Mouse (Mus musculus) forebrain, embryonic 15.5 days (tissue): ENCODE data around the gene Tmem37. TPM values are rescaled to one million over a fixed set of nuclear protein-coding genes. Genes with fewer than 3 reads are reported as not detected.
A peak's percentile ranks its signal among the peaks of the same experiment; 100 is the strongest.

Source experiments
- ATAC-seq: fragments of 200-750 bp; cut with Nextera tagmentation; replicated peaks from 2 replicates; pipeline ENCODE4 v1.8.0; 2017; ENCODE audit warnings: mild to moderate bottlenecking, moderate TSS enrichment, moderate library complexity
- H3K27ac ChIP-seq: fragments of 300-500 bp; sonication (generic); replicated peaks from 2 replicates; pipeline ENCODE4 v1.5.1; 2015; ENCODE audit warnings: mild to moderate bottlenecking, inconsistent platforms
- H3K27me3 ChIP-seq: fragments of 300-500 bp; sonication (generic); 2 replicates; pipeline ENCODE4 v1.6.1; 2015; ENCODE audit warnings: inconsistent platforms
- H3K36me3 ChIP-seq: fragments of 300-500 bp; sonication (generic); 2 replicates; pipeline ENCODE4 v1.6.1; 2015; ENCODE audit warnings: mild to moderate bottlenecking, inconsistent platforms
- H3K4me1 ChIP-seq: fragments of 300-500 bp; sonication (generic); 2 replicates; pipeline ENCODE4 v1.6.1; 2015; ENCODE audit warnings: inconsistent platforms
- H3K4me2 ChIP-seq: fragments of 300-500 bp; sonication (generic); replicated peaks from 2 replicates; pipeline ENCODE4 v1.6.1; 2015; ENCODE audit warnings: mild to moderate bottlenecking, inconsistent platforms
- H3K4me3 ChIP-seq: fragments of 300-500 bp; sonication (generic); 2 replicates; pipeline ENCODE4 v1.5.1; 2015; ENCODE audit warnings: mild to moderate bottlenecking, inconsistent platforms
- H3K9ac ChIP-seq: fragments of 300-500 bp; sonication (generic); replicated peaks from 2 replicates; pipeline ENCODE4 v1.6.1; 2015; ENCODE audit warnings: mild to moderate bottlenecking, inconsistent platforms
- H3K9me3 ChIP-seq: fragments of 300-500 bp; sonication (generic); 2 replicates; pipeline ENCODE4 v1.6.1; 2016; ENCODE audit warnings: inconsistent platforms
- whole genome bisulfite sequencing: fragments of 180-500 bp; shearing (Covaris S2); methylation state at CpG from one replicate; pipeline ENCODE4 v1.1.7; 2015; ENCODE audit warnings: mixed read lengths; 5-methylcytosine and 5-hydroxymethylcytosine counted together
- polyA plus RNA-seq: library from polyadenylated mRNA; unstranded; fragments of >200 nt; fragmentation: Nextera tagmentation; extraction: Ambion mirVana; gene quantifications from 2 replicates; pipeline ENCODE4 v1.2.1, GENCODE M21; 2015

The Tmem37 gene
- polyA plus RNA-seq, result 4.5 and 5.8 TPM in 2 replicates

DNA sequence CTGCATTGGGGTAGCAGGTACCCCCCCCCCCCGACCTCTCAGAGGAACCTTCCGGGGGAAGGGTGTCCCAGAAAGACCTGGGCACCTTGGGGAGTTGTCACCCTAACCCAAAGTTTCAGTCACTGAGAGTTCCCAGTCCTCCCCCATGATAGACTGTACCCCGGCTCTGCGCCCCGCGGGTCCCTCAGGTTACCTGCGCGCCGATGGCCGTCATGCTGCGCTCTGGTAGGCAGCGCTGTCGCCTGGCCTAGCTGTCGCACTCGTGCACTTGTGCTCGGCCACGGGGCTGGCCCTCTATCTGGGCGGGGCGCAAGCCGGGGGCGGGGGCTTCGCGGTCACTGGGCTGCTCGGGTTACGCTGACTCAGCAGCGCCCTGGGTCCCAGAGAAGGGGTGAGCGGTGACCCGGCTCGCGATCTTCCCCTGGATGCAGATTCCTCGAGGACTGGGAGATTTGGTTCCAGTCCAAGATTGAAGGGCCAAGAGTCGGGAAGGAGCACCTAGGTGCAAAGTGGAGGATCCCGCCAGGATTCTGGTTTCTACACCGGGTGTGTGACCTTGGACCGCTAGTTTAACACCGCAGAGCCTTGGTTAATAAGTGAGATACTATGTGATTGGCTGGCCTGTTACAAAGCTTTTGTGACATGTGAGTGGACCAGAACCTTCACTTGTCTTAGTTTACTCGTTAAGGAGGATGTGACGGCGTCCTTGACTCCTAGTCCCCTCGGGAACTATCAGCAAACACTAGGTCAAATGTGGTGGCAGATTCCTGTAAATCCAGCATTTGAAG is at the start of gene Tmem37:
TSS of gene Tmem37 (minus strand) at position 556 of the 788 bp plus-strand sequence.
- peak within 1 kb of the TSS; percentile 33 for H3K4me3 ChIP-seq
- peak within 1 kb of the TSS; percentile 71 for H3K4me2 ChIP-seq
- no peaks in the 10 kb centered on the region for H3K36me3 ChIP-seq
- H3K9ac ChIP-seq, result peak within 1 kb of the TSS; percentile 34
- peaks cover 18% of the 10 kb centered on the region for H3K4me1 ChIP-seq
- WGBS, result 3% methylated on average over 40 of the region's 40 CpGs
- no peaks in the 10 kb centered on the region for H3K9me3 ChIP-seq
- H3K27me3 ChIP-seq, result peaks cover 14% of the 10 kb centered on the region; the same call in 1 of the 2 replicates
- no peak within 1 kb of the TSS for H3K27ac ChIP-seq
- ATAC-seq, result peak; percentile 62

DNA sequence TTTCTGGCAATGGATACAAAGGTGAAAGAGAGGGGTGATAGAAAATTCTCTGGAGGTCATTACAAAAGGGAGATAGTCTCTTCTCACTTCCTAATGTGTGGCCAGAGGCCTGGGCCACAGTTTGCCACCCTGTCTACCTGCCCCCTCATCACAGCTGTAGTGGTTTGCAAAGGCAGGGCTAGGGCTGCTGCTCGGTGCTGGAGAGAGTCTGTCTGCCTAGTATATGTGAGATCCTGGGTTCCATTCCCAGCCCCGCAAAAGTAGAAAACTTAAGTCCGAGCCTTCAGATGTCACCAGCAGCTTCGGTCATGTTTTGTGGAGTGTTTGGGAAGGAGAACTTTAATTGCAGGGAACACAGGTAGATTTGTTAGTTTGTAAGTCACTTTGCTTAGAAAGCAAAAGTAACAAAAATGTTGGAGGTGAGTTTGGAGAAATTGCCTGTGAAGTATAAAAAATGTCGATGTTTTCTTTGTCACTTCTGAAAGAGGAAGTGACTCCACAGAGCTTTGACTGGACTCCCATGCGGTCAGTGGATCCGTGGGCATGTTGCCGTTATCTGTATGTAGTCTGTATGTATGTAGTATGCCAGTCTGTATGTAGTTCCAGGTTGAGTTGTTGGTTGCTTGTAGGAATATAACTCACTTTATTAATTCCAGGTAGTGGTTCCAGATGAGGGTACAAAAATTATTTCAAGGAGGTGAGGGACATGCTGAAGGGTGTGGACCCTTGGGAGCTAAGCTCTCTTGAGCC is 48.9 kb upstream of the Tmem37 start:
- Histone ChIP-seq H3K4me2 (no peak overlapping the region), H3K4me3 (no peak overlapping the region), H3K4me1 (peaks cover 40% of the 10 kb centered on the region), H3K27me3 (no peaks in the 10 kb centered on the region), H3K27ac (no peak overlapping the region), H3K9ac (no peak overlapping the region), H3K9me3 (no peaks in the 10 kb centered on the region), H3K36me3 (no peaks in the 10 kb centered on the region)
- 92% methylated on average over 8 of the region's 8 CpGs for WGBS
- ATAC-seq, result no peak

DNA sequence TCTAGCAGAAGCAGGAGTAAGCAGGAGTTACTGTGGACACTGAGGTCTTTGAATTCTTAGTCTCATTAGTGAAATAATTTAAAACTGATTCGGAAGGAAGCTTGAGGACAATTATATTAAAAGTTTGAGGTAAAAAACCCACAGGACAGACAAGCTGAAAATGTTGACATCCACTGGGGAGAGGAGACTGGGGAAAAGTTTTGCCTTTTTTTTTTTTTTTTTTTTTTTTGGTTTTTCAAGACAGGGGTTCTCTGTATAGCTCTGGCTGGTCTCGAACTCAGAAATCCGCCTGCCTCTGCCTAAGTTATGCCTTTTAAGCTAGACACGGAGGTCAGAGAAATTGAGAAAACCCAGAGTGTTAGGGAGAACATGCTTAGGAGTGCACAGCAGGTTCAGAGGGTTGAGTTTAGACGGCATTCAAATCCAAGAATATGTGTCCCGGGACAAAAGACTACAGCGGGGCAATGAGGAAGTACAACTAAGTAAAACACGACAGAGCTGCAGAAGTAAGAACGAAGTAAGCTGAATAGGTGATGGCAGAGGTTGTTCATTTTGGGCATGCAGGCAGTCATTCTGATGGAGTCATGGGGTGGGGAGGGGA is 48.2 kb upstream of the Tmem37 start:
- peak overlapping the region; percentile 72 for H3K4me2 ChIP-seq
- no peaks in the 10 kb centered on the region for H3K9me3 ChIP-seq
- H3K4me3 ChIP-seq, result peak overlapping the region; percentile 57
- H3K4me1 ChIP-seq, result peaks cover 48% of the 10 kb centered on the region
- H3K36me3 ChIP-seq, result no peaks in the 10 kb centered on the region
- no peak overlapping the region for H3K27ac ChIP-seq
- WGBS, result 85% methylated on average over 9 of the region's 9 CpGs
- H3K27me3 ChIP-seq, result no peaks in the 10 kb centered on the region
- H3K9ac ChIP-seq, result no peak overlapping the region
- no peak for ATAC-seq

DNA sequence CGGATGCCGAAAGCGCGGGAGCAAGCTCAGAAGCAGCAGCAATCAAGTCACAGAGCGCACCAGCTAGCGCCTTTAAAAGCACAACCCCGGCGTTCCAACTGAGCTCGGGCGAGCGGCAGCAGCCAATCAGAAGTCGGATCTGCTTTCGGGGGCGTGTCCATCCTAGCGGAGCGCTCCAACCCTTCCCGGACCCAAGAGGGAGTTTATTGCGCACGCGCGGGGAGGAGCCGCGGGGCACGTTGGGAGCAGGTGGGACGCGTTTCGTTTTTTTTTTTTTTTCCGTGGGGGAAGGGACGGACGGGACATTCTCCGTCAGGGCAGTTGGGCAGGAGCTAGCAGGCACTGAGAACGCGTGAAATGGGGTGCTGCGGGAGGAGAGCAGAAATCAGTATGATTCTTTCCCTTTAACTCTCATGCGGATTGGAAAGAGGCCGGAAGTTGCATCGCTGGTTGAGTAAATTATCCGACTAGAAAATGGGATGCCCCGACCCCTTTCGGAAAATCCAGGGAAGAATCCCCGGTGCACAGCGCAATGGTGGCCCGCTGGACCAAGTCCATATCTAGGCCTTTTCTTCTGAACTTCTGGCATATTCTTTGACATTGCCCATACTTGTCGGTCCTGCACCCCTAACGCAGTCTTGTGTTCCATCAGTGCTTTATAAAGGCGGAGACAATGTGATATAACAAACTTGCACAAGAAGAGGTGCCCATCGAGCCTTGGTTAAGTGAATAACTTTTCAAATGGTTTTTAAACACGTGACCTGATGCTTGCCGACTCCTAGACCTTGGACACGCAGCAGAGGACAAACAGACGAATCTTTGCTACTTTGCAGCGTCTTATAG is 47.3 kb upstream of the Tmem37 start, which contains the start of the genes Dbi and 3110009E18Rik:
TSS of gene Dbi (minus strand) at position 110 of the 843 bp plus-strand sequence.
TSS of gene 3110009E18Rik (plus strand) at position 219 of the 843 bp plus-strand sequence.
- no peaks in the 10 kb centered on the region for H3K27me3 ChIP-seq
- peak; percentile 96 for ATAC-seq
- H3K4me2 ChIP-seq, result peak within 1 kb of the TSS; percentile 72
- H3K4me1 ChIP-seq, result peaks cover 51% of the 10 kb centered on the region
- 1% methylated on average over 52 of the region's 52 CpGs for WGBS
- peak within 1 kb of the TSS; percentile 63 for H3K9ac ChIP-seq
- H3K27ac ChIP-seq, result peak within 1 kb of the TSS; percentile 93
- no peaks in the 10 kb centered on the region for H3K9me3 ChIP-seq
- H3K36me3 ChIP-seq, result no peaks in the 10 kb centered on the region
- peak within 1 kb of the TSS; percentile 57 for H3K4me3 ChIP-seq

GRCm38 (mm10) chr1:120120141-120120968 is 46.5 kb upstream of the Tmem37 start:
- WGBS, result 2% methylated on average over 24 of the region's 24 CpGs
- no peaks in the 10 kb centered on the region for H3K9me3 ChIP-seq

DNA sequence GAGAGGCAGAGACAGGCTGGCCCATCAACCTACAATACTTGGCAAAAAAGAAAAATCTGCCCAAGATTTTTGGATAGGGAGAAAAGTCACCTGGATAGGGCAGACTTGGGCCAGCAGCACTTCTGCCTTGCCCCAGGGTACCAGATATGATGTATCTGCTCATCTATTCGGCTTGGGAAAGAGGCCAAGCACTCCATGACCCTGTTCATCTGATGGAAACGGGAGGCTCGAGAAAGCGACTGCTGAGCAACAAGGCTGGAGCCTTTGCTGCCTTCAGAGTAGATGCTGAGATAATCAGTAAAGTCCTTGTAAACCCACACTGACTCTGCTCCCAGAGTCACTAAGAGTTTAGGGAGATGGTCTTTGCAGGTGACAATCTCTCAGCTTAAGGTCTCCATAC is 45.5 kb upstream of the Tmem37 start:
- 70% methylated on average over 4 of the region's 4 CpGs for WGBS
- H3K36me3 ChIP-seq, result peaks cover 6% of the 10 kb centered on the region
- 0 out of 2 replicates have a peak overlapping the region, but pooled peaks have one; percentile 88 for H3K27ac ChIP-seq
- peaks cover 53% of the 10 kb centered on the region for H3K4me1 ChIP-seq
- H3K4me3 ChIP-seq, result peak overlapping the region; percentile 57
- no peaks in the 10 kb centered on the region for H3K9me3 ChIP-seq
- H3K9ac ChIP-seq, result peak overlapping the region; percentile 63
- no peak for ATAC-seq
- H3K4me2 ChIP-seq, result peak overlapping the region; percentile 72
- H3K27me3 ChIP-seq, result no peaks in the 10 kb centered on the region

More at GRCm38 (mm10) chr1:120120141-120120968, 46.5 kb upstream of the Tmem37 start:
- H3K4me2 ChIP-seq, result peak overlapping the region; percentile 72
- H3K9ac ChIP-seq, result peak overlapping the region; percentile 63
- H3K36me3 ChIP-seq, result no peaks in the 10 kb centered on the region
- peak; percentile 33 for ATAC-seq
- H3K27me3 ChIP-seq, result no peaks in the 10 kb centered on the region
- peak overlapping the region; percentile 93 for H3K27ac ChIP-seq
- peak overlapping the region; percentile 57 for H3K4me3 ChIP-seq
- peaks cover 58% of the 10 kb centered on the region for H3K4me1 ChIP-seq

GRCm38 (mm10) chr1:120118854-120119253 is 45.0 kb upstream of the Tmem37 start:
- 0 out of 2 replicates have a peak overlapping the region, but pooled peaks have one; percentile 88 for H3K27ac ChIP-seq
- no peak for ATAC-seq
- peak overlapping the region; percentile 63; the same call in 1 of the 2 replicates for H3K9ac ChIP-seq
- H3K4me1 ChIP-seq, result peaks cover 53% of the 10 kb centered on the region
- no peaks in the 10 kb centered on the region for H3K9me3 ChIP-seq
- H3K4me2 ChIP-seq, result peak overlapping the region; percentile 72
- peak overlapping the region; percentile 57 for H3K4me3 ChIP-seq
- 79% methylated on average over 2 of the region's 2 CpGs for WGBS
- H3K36me3 ChIP-seq, result peaks cover 10% of the 10 kb centered on the region
- no peaks in the 10 kb centered on the region for H3K27me3 ChIP-seq

- no peak overlapping the region for H3K4me3 ChIP-seq
- peaks cover 10% of the 10 kb centered on the region for H3K36me3 ChIP-seq
- no peaks in the 10 kb centered on the region for H3K27me3 ChIP-seq
- 50% methylated on average over 11 of the region's 11 CpGs for WGBS
- H3K27ac ChIP-seq, result peak overlapping the region; percentile 88
- H3K9me3 ChIP-seq, result no peaks in the 10 kb centered on the region
- no peak overlapping the region for H3K4me2 ChIP-seq
- peaks cover 45% of the 10 kb centered on the region for H3K4me1 ChIP-seq
- H3K9ac ChIP-seq, result no peak overlapping the region
- no peak for ATAC-seq
Observed at GRCm38 (mm10) chr1:120116106-120116505, 42.2 kb upstream of the Tmem37 start.

- H3K4me1 ChIP-seq, result peaks cover 45% of the 10 kb centered on the region
- H3K4me3 ChIP-seq, result no peak overlapping the region
- no peak overlapping the region for H3K9ac ChIP-seq
- H3K27ac ChIP-seq, result peak overlapping the region; percentile 88
- no peak overlapping the region for H3K4me2 ChIP-seq
- H3K9me3 ChIP-seq, result no peaks in the 10 kb centered on the region
- H3K27me3 ChIP-seq, result no peaks in the 10 kb centered on the region
- ATAC-seq, result peak; percentile 86
- peaks cover 10% of the 10 kb centered on the region for H3K36me3 ChIP-seq
- 24% methylated on average over 9 of the region's 9 CpGs for WGBS
Observed at GRCm38 (mm10) chr1:120115671-120116081, 41.8 kb upstream of the Tmem37 start.

DNA sequence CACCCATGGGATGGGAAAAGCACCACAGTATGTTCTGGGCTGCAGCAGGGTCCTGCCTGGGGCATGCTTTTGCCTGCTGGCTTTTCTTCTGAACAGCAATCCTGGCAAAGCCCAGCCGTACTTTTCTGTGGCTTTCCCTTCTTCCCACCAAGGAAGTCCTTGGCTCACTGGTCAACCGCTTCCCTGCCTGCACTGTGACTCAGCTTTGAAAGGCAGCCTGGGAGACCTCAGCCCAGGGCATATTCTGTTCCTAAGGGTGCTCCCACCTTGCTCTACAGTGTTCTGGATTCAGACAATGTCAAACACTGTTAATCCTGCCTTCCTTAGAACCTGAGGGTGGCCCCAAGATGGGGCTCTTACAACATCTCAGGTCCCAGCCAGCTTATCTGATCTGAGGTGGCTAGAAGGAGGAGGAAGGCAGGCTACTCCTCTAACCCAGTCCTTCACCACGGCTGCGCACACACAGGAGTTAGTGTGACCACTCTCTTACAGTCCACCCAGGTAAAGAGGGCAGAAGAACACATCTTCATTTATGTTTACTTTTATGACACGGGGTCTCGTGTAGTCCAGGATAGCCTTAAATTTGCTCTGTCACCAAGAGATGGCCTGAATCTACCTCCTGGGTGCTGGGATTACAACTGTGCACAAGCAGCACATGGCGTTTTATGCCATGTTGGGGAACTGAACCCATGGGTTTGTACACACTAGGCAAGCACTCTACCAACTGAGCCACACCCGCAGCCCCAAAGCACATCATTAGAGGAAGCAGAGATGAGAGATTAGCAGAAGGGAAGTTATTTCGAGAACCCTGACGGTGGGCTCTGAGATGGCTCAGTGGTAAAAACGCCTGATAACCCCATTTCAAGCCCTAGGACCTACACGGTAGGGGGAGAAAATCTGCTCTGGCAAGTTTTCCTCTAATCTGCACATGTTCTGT is 38.6 kb upstream of the Tmem37 start:
- no peaks in the 10 kb centered on the region for H3K27me3 ChIP-seq
- no peak overlapping the region for H3K4me3 ChIP-seq
- no peak for ATAC-seq
- peaks cover 16% of the 10 kb centered on the region for H3K4me1 ChIP-seq
- whole genome bisulfite sequencing, result 87% methylated on average over 12 of the region's 12 CpGs
- no peak overlapping the region for H3K27ac ChIP-seq
- no peaks in the 10 kb centered on the region for H3K9me3 ChIP-seq
- peaks cover 10% of the 10 kb centered on the region for H3K36me3 ChIP-seq
- H3K4me2 ChIP-seq, result no peak overlapping the region
- no peak overlapping the region for H3K9ac ChIP-seq
